ENCODE assay signal across 1 mouse cellular context in genomic region chr2:26912253-26912770, GRCm38 (mm10).
TF ChIP-seq lines count a peak whose summit lies in the region.

No protein-coding gene starts in this region.

TF ChIP-seq in CH12.LX, 34 proteins besides CTCF, POLR2A, EP300 and RAD21:
- TF ChIP-seq SIN3A (IDR thresholded peaks at IDR 0.05; ENCODE audit: low read length): peak; percentile 55; the same call in 1 of the 2 replicates
- no peak for TF ChIP-seq UBTF (IDR thresholded peaks at IDR 0.05; ENCODE audit: low read depth, low read length)
